Mouse (Mus musculus) T-cell, adult 66 days (primary cell): ENCODE measurements around the gene Ak6. TPM values are rescaled to one million over a fixed set of nuclear protein-coding genes. Genes with fewer than 3 reads are reported as not detected.

Experiments used
- total RNA-seq, 2 experiments: library from RNA; stranded (reverse); gene quantifications; 3 replicates in 1 of 2; 4 replicates in 1 of 2; pipeline ENCODE4 v1.2.4; 2023

Gene Ak6
- total RNA-seq, result 10 to 100 TPM; 61.6 to 70.6 TPM

DNA sequence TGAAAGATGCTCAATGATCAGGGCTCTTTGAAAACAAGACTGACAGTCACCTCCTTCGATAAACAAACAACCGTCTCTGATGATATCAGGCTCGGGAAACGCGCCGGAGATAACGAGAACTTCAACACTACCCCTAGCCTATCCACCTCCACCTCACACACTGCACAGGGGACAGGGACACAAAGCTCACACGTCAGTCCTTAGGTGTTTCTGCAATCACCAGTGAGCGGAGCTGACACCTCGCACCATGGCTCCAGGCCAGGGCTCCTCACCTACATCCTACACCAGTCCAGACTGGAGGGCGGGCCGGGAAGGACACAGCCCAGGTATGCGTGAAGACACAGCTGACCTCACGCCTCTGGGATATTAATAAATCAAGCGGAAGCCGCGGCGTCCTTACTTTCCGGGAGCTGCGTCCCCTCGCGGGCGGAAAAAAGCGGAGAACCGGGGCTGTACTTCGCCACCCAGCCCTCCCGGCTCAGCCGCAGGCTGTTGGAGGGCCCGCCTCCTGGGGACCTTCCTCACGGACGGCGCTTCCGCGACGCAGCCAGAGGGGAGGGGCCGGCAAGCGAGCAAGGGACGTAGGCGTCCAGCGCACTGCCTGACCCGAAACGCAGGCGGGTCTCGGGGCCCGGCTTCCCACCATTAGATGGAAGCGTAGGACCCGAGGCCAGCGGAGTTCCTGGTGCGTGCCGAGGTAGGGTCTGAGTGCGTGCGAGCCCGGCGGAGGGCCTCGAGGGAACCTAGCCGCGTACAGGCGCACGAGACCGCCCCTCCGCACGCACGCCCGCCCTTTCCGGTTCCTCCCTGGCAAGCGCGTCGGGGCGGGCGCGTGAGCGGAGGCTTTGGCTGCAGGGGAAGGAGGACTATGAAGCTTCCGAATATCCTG lies at the start of gene Ak6, which contains the start of gene Rad17:
Ak6 (plus strand) TSS at position 430 of the 889 bp plus-strand sequence.
Rad17 (minus strand) TSS at position 502 of the 889 bp plus-strand sequence.

DNA sequence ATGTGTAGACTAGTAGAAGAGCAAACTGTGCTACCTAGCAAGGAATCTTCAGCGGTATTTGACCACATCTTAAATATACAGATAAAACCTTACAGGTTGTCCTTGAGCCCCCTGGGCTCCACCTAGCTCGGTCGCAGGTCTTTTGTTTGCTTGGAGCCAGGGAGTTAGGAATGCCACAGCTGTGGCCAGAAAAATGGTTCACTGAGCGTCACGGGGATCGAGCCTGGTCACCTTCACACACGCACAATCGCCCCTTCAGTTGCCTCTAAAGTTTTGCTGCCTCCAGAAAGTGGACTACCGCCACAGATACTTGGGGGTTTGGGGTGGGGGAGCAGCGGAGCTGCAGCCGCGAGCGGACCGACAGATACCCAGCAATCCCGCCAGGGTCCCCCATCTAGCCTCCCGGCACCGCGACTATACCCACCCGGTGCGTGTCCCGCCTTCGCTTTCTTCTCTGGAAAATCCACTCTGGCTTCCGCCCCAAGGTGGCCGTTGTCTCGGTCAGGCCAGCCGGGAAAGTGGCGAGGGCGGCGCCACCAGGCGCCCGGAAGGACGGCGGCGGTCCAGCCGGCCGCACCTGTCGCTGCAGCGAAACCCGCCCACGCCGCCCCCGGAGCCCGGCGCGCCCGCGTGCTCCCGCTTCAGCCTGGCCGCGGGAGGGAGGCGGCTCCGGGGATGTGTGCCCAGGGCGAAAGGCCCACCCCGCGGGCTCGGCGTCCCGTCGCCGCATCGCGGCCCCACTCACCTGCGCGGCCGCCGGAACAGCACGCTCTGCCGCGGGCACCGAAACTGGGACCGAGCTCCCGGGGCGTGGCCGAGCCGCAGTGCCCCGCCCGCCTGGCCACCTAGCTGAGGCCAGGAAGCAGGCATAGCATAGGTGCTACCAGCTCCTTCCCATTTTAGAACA lies 34.3 kb upstream of the Ak6 start, which contains the start of gene Marveld2:
Marveld2 (minus strand) TSS at position 791 of the 907 bp plus-strand sequence.

DNA sequence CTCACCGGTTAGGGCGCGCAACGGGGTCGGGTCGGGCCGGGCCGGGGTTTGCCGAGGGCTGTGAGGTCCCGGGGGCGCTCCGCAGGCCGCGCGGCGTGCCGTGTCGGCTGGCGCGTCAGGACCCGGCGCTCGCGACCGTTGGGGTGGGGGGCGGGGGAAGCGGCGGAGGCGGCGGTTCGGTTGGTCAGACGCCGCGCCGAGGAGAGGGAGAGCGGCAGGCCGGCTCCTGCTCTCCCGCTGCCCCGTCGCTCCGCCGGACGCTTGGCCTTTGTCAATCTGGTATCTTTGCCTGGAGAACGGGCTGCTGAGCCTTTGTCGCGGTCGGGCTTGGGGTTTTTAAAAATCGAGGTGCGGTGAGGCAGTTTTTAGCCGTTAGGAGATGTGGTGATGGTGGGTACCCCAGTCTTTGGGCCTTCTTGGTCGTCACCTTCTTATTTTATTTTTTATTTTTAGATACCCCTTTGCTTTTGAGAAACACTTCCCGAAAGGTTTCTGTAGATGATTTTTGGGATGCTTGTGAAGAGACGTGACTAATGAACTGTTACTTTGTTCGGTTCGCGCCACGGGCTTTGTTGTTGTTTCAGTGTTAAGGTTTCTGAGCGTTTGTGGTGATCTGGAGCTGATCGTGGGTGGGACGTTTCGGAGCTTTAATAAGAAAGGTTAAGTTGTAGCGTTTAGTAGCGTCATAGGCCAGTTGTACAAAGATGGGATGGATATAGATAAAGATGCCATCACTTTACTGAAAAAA lies 834 bp downstream of the Ak6 start, which contains the start of gene Taf9:
Taf9 (plus strand) TSS at position 141 of the 748 bp plus-strand sequence.

DNA sequence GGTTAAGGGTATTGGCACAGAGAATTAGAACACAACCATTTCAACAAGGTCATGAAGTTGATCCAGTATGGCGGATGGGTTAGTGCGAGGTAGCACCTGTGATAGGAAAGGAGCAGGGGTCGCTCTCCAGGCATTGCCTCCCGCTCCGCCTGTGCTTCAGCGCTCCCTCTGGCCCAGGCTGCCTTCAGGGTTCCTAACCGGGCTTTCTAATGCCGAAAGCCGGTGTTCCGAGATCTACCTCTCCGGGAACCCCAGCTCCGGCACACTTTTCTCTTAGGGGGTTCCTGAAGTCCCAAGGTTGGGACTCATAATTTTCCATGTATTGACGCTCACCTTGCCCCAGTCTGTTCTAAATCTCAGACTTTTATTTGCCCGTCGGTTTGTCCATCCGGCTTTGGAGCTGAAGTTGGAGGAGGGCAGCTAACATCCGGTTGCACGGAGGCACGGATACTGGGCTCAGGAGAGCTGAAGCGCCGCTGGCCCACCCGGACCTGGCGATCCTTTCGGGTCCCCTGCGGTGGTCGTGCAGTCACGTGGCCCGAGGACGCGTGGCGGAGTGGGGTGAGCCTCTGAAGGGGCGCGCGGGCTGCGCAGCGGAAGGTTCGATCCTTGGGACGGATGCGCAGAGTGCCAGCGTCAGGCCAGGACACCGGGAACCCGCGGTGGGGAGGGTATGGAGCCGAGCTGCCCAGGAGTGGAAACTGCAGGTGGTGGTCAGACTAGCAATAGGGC lies 18.7 kb downstream of the Ak6 start, which contains the start of gene Ccdc125:
Ccdc125 (plus strand) TSS at position 427 of the 732 bp plus-strand sequence.

Other genes with a start within 250 kb of the Ak6 start
- gene Naip1, start 198.1 kb upstream of the Ak6 start, total RNA-seq, result not detected
- gene Gtf2h2, start 158.4 kb upstream of the Ak6 start, total RNA-seq, result 10 to 100 TPM; 55.1 to 56.9 TPM
- gene Ocln, start 98.3 kb upstream of the Ak6 start, total RNA-seq, result not detected
- gene Marveld2, start 34.0 kb upstream of the Ak6 start, total RNA-seq, result 1 to 10 TPM; 3.0 to 3.2 TPM
- 10 to 100 TPM; 21.3 to 23.1 TPM for gene Rad17, start 72 bp downstream of the Ak6 start, total RNA-seq
- gene Taf9, start 600 bp downstream of the Ak6 start, total RNA-seq, result 10 to 100 TPM in 1 of 2 experiments, 1 to 10 TPM in 1; 8.3 to 16.2 TPM
- gene Ccdc125, start 18.7 kb downstream of the Ak6 start, total RNA-seq, result 10 to 100 TPM in 1 of 2 experiments, 1 to 10 TPM in 1; 10.0 to 17.8 TPM
- 10 to 100 TPM; 33.9 to 39.8 TPM for gene Cdk7, start 80.0 kb downstream of the Ak6 start, total RNA-seq
- 10 to 100 TPM; 31.4 to 34.1 TPM for gene Mrps36, start 93.7 kb downstream of the Ak6 start, total RNA-seq
- 1 to 10 TPM; 1.5 to 1.6 TPM for gene Cenph, start 124.9 kb downstream of the Ak6 start, total RNA-seq
- 1 to 10 TPM; 3.6 to 5.4 TPM for gene Ccnb1, start 135.6 kb downstream of the Ak6 start, total RNA-seq
- 10 to 100 TPM; 45.8 to 49.5 TPM for gene Slc30a5, start 182.4 kb downstream of the Ak6 start, total RNA-seq